Mouse (Mus musculus): Measurements from ENCODE around the gene Golga1. TPM values are rescaled to one million over a fixed set of nuclear protein-coding genes. Genes with fewer than 3 reads are reported as not detected.

The Golga1 gene
- polyA plus RNA-seq, 1 experiment from 2014 or later, result 42.6 TPM

DNA sequence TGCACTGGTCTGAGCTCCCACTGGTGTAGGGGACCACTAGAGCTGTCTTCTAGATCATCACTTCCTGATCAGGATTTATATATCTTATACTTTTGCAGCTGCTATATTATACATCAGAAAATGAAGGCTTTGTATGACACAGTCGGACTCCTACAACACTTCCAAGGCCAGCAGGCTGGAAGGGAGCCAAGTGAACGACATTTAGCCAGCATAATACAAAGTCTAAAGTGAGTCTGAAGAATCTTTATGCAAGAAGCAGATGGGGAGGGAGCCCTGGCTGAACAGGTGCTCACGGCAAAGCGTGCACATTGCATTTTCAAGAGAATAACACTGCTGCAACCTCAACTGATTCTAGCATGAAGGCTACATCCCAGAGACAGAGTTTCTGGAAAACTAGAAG lies 72.9 kb downstream of the Golga1 start:
- no peak overlapping the region for H3K4me3 ChIP-seq (replicated peaks; ENCODE audit: low read depth, low read length)
- no peak for DNase-seq
- H3K27ac ChIP-seq (replicated peaks; ENCODE audit: low read depth, low read length), result no peak overlapping the region

DNA sequence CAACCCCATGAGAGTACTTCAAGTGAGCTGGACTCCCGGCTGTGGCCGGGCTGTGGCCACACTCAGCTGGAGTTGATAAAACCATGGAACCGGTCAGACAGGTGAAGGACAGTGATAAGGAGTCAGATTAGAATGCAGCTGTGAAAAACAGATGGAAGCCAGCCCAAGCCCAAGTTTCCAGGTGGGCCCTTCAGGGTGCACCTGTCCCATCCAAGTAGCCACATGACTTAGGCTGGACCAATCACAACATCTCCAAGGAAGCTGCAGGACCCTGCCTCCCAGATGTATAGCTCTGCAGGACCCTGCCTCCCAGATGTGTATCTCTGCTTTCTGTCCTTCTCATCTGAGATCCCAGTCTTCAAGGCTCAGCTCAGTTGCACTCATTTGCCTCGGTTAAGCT lies 73.3 kb downstream of the Golga1 start:
- ATAC-seq (ENCODE audit: low FRiP score, low TSS enrichment), result no peak
- H3K36me3 ChIP-seq (ENCODE audit: control insufficient read depth, insufficient read depth, low read length), result no peaks in the 10 kb centered on the region
- no peaks in the 10 kb centered on the region for H3K4me1 ChIP-seq (ENCODE audit: control insufficient read depth, insufficient read depth, low read length)
- no peak overlapping the region for H3K27ac ChIP-seq (replicated peaks; ENCODE audit: low read depth, low read length)
- H3K9me3 ChIP-seq (ENCODE audit: control insufficient read depth, low read length), result no peaks in the 10 kb centered on the region
- no peak for DNase-seq
- no peak overlapping the region for H3K4me3 ChIP-seq (replicated peaks; ENCODE audit: low read depth, low read length)
- H3K27me3 ChIP-seq (ENCODE audit: control insufficient read depth, insufficient read depth, low read length), result no peaks in the 10 kb centered on the region
- no peak overlapping the region for H3K4me2 ChIP-seq (ENCODE audit: low read length)
- H3K9ac ChIP-seq (replicated peaks; ENCODE audit: low read length), result no peak overlapping the region
- WGBS, result 77% methylated on average over 4 of the region's 4 CpGs

More for the DNA sequence above, 72.9 kb downstream of the Golga1 start:
- no peaks in the 10 kb centered on the region for H3K27me3 ChIP-seq (ENCODE audit: control insufficient read depth, insufficient read depth, low read length)
- no peaks in the 10 kb centered on the region for H3K9me3 ChIP-seq (ENCODE audit: control insufficient read depth, low read length)
- no peak overlapping the region for H3K4me2 ChIP-seq (ENCODE audit: low read length)
- H3K9ac ChIP-seq (replicated peaks; ENCODE audit: low read length), result no peak overlapping the region
- no peak for ATAC-seq (ENCODE audit: low FRiP score, low TSS enrichment)
- WGBS, result 51% methylated on average over 4 of the region's 4 CpGs
- peaks cover under 1% of the 10 kb centered on the region; the same call in 1 of the 2 replicates for H3K4me1 ChIP-seq (ENCODE audit: control insufficient read depth, insufficient read depth, low read length)
- H3K36me3 ChIP-seq (ENCODE audit: control insufficient read depth, insufficient read depth, low read length), result no peaks in the 10 kb centered on the region

DNA sequence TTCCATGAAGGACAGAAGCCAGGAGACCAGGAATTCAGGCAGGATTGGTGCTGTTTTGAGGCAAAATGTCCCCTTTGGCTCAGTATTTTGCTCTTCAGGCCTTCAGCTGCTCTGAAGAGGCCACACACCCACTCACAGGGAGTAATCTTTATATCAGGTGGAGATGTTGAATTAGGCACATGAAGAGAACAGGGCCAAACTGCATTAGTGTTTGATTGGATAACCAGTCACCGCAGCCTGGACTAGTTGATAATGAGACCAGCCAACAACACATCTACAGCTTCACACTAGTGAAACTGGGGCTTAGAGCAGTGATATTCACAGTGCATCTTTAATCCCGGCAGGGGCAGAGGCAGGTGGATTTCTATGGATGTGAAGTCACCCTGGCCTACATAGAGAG lies 76.4 kb downstream of the Golga1 start:
- WGBS, result 86% methylated on average over 2 of the region's 2 CpGs
- Histone ChIP-seq H3K4me3 (replicated peaks; ENCODE audit: low read depth, low read length) (no peak overlapping the region), H3K27me3 (ENCODE audit: control insufficient read depth, insufficient read depth, low read length) (no peaks in the 10 kb centered on the region), H3K4me2 (ENCODE audit: low read length) (no peak overlapping the region), H3K9me3 (ENCODE audit: control insufficient read depth, low read length) (no peaks in the 10 kb centered on the region; the same call in 1 of the 2 replicates), H3K27ac (replicated peaks; ENCODE audit: low read depth, low read length) (no peak overlapping the region), H3K4me1 (ENCODE audit: control insufficient read depth, insufficient read depth, low read length) (no peaks in the 10 kb centered on the region), H3K9ac (replicated peaks; ENCODE audit: low read length) (no peak overlapping the region), H3K36me3 (ENCODE audit: control insufficient read depth, insufficient read depth, low read length) (no peaks in the 10 kb centered on the region)
- no peak for ATAC-seq (ENCODE audit: low FRiP score, low TSS enrichment)
- DNase-seq, result no peak

DNA sequence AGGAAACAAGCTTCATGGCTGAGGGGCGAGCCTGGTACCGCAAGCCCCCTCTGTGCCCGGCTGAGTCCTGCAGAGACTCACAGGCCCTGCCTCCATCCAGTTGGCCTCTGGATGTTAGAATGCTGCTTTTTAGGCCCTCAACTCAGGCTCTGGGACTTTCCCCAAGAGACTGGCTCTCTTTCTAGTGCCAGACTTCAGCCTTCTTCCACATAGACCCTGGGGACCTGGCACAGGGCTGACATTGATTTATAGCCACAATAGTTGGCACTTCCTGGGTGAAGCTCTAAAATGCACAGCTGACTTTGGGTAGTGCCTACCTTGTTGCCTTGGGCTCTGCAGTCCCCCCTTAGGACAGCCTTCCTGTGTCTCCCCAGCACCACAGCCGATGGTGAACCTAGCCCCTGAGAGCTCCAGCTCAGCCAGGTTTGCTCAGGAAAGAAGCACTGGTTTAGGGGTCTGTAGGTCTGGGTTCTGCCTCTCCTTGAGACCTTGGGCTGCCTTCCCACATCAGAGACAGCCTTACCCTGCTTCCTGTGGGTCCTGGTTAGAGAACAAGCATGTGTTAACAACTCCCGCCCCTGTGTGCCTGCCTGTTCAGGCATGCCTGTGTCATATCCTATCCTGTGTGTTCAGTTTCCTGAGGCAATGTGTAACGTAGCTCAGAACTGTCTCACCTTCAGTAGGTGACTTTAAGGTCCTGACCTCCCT lies 77.4 kb downstream of the Golga1 start:
- no peak for ATAC-seq (ENCODE audit: low FRiP score, low TSS enrichment)
- Histone ChIP-seq H3K4me2 (ENCODE audit: low read length) (no peak overlapping the region), H3K4me3 (replicated peaks; ENCODE audit: low read depth, low read length) (no peak overlapping the region), H3K9ac (replicated peaks; ENCODE audit: low read length) (no peak overlapping the region), H3K4me1 (ENCODE audit: control insufficient read depth, insufficient read depth, low read length) (no peaks in the 10 kb centered on the region), H3K9me3 (ENCODE audit: control insufficient read depth, low read length) (no peaks in the 10 kb centered on the region; the same call in 1 of the 2 replicates), H3K27me3 (ENCODE audit: control insufficient read depth, insufficient read depth, low read length) (no peaks in the 10 kb centered on the region), H3K36me3 (ENCODE audit: control insufficient read depth, insufficient read depth, low read length) (no peaks in the 10 kb centered on the region), H3K27ac (replicated peaks; ENCODE audit: low read depth, low read length) (no peak overlapping the region)
- WGBS, result 84% methylated on average over 6 of the region's 6 CpGs
- DNase-seq, result no peak

DNA sequence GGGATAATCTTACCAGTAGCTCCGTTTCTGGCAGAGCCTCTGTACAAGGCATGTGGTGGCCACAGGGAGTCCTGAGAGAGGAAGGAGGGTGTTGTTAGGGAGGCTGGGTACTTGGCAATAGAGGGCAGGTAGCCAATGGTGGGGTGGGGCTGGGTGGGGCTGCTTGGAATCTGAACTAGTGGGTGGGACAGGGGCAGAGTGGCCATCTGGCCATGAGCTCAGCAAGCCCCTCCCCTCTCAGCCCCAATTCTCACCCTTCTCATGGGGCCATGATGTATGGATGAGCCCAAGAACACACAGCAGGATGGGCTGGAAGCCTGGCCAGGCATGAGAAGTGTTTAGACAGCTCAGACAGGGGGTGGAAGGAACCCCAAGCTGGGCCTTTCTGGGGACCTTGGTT lies 78.0 kb downstream of the Golga1 start:
- no peak for ATAC-seq (ENCODE audit: low FRiP score, low TSS enrichment)
- H3K4me2 ChIP-seq (ENCODE audit: low read length), result no peak overlapping the region
- no peaks in the 10 kb centered on the region; the same call in 1 of the 2 replicates for H3K9me3 ChIP-seq (ENCODE audit: control insufficient read depth, low read length)

DNA sequence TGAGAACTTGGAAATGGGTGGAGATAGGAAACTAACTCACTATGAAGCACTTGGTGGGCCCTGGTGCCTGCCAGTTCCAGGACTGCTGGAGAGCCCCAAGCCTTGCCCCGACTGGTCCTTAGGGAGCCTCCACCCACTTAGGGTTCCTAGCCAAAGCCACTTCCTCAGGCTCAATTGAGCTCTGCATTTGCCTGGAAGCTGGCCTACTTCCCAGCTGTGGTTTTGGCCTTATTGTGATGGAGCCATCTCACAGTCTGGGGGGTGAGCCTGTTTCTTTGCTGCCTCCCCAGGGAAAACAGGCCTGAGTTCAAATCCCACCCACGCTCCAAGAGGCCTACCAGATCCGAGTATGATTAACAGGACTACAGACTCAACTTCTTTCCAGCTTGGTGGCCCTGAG lies 78.8 kb downstream of the Golga1 start:
- no peak overlapping the region for H3K9ac ChIP-seq (replicated peaks; ENCODE audit: low read length)
- H3K4me3 ChIP-seq (replicated peaks; ENCODE audit: low read depth, low read length), result no peak overlapping the region
- no peak overlapping the region for H3K27ac ChIP-seq (replicated peaks; ENCODE audit: low read depth, low read length)
- ATAC-seq (ENCODE audit: low FRiP score, low TSS enrichment) (no peak), DNase-seq (no peak)
- H3K36me3 ChIP-seq (ENCODE audit: control insufficient read depth, insufficient read depth, low read length), result no peaks in the 10 kb centered on the region
- H3K4me1 ChIP-seq (ENCODE audit: control insufficient read depth, insufficient read depth, low read length), result no peaks in the 10 kb centered on the region
- no peaks in the 10 kb centered on the region; the same call in 1 of the 2 replicates for H3K9me3 ChIP-seq (ENCODE audit: control insufficient read depth, low read length)
- no peak overlapping the region for H3K4me2 ChIP-seq (ENCODE audit: low read length)
- H3K27me3 ChIP-seq (ENCODE audit: control insufficient read depth, insufficient read depth, low read length), result no peaks in the 10 kb centered on the region
- WGBS, result 86% methylated on average over 3 of the region's 3 CpGs

More for the DNA sequence above, 78.0 kb downstream of the Golga1 start:
- no peak overlapping the region for H3K4me3 ChIP-seq (replicated peaks; ENCODE audit: low read depth, low read length)
- H3K27me3 ChIP-seq (ENCODE audit: control insufficient read depth, insufficient read depth, low read length), result no peaks in the 10 kb centered on the region
- H3K27ac ChIP-seq (replicated peaks; ENCODE audit: low read depth, low read length), result no peak overlapping the region
- H3K4me1 ChIP-seq (ENCODE audit: control insufficient read depth, insufficient read depth, low read length), result no peaks in the 10 kb centered on the region
- no peaks in the 10 kb centered on the region for H3K36me3 ChIP-seq (ENCODE audit: control insufficient read depth, insufficient read depth, low read length)
- no peak for DNase-seq
- no peak overlapping the region for H3K9ac ChIP-seq (replicated peaks; ENCODE audit: low read length)
- WGBS, result 75% methylated on average over 1 of the region's 1 CpGs

DNA sequence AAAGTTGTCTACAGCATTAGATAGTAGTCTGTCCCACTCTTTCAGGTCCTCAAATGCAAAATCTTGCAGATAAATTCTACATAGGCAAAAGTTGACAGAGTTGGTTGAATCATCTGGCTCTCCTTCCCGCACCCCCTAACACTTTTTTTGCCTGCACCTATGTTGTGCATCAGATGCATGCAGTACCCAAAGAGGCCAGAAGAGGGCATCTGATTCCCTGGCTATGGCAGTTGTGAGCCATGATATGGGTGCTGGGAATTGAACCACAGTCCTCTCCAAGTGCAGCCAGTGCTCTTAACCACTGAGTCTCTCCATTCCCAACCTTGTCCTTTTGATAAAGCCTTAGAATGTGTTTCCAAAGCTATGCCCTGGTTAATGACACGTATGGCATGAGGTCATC lies 81.9 kb downstream of the Golga1 start:
- Histone ChIP-seq H3K4me3 (replicated peaks; ENCODE audit: low read depth, low read length) (no peak overlapping the region), H3K4me2 (ENCODE audit: low read length) (no peak overlapping the region), H3K27me3 (ENCODE audit: control insufficient read depth, insufficient read depth, low read length) (no peaks in the 10 kb centered on the region), H3K27ac (replicated peaks; ENCODE audit: low read depth, low read length) (no peak overlapping the region), H3K36me3 (ENCODE audit: control insufficient read depth, insufficient read depth, low read length) (no peaks in the 10 kb centered on the region), H3K4me1 (ENCODE audit: control insufficient read depth, insufficient read depth, low read length) (no peaks in the 10 kb centered on the region), H3K9me3 (ENCODE audit: control insufficient read depth, low read length) (no peaks in the 10 kb centered on the region; the same call in 1 of the 2 replicates), H3K9ac (replicated peaks; ENCODE audit: low read length) (no peak overlapping the region)
- ATAC-seq (ENCODE audit: low FRiP score, low TSS enrichment) (no peak), DNase-seq (no peak)
- 97% methylated on average over 2 of the region's 2 CpGs for WGBS

DNA sequence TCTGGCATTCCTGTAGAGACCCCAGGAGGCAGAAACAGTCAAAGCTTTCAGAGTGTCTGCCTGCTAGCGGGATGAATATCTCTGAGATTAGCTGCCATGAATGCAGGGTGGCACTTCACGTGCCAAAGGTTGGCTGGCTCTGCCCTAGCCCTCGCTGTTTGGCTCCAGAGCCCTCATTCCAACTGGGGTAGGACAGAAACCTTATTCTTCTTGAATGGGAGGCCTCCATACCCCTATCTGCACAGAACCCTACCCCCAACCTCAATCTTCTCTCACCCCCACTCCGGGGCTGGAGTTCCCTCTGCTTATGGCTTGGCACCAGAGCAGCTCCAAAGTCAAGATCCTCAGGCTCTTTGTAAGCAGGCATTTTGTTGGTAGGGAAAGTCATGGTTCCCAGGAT lies 87.5 kb downstream of the Golga1 start:
- Histone ChIP-seq H3K9me3 (ENCODE audit: control insufficient read depth, low read length) (no peaks in the 10 kb centered on the region), H3K4me1 (ENCODE audit: control insufficient read depth, insufficient read depth, low read length) (no peaks in the 10 kb centered on the region), H3K27ac (replicated peaks; ENCODE audit: low read depth, low read length) (no peak overlapping the region), H3K27me3 (ENCODE audit: control insufficient read depth, insufficient read depth, low read length) (no peaks in the 10 kb centered on the region), H3K4me3 (replicated peaks; ENCODE audit: low read depth, low read length) (no peak overlapping the region), H3K9ac (replicated peaks; ENCODE audit: low read length) (no peak overlapping the region), H3K36me3 (ENCODE audit: control insufficient read depth, insufficient read depth, low read length) (no peaks in the 10 kb centered on the region), H3K4me2 (ENCODE audit: low read length) (no peak overlapping the region)
- ATAC-seq (ENCODE audit: low FRiP score, low TSS enrichment) (no peak), DNase-seq (no peak)
- 66% methylated on average over 4 of the region's 4 CpGs for WGBS

Data from midbrain, embryonic 14.5 days (tissue).